Mouse (Mus musculus): ENCODE data around the gene Treml2. TPM values are rescaled to one million over a fixed set of nuclear protein-coding genes. Genes with fewer than 3 reads are reported as not detected.
A peak's percentile ranks its signal among the peaks of the same experiment; 100 is the strongest.

Gene Treml2
- polyA plus RNA-seq, 1 experiment from 2014 or later = 0.79 TPM

DNA sequence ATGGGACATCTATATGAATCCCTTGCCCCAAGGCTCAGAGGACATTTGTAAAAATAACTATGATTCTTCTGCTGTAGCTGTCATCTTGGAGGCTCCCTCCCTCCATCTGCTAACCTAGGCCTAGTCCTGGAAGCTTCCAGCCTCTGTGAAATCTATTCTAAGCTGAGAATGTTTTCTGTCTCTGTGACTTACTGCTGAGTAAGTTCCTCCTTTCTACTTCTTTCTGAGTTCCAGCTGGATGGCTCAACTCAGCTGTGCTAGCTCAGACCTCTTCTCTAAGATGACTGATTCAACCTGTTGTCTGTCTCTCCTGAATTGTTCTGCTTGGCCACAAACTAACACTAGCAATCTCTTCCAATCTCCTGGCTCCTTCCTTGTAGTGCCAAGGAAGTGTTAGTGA lies 20.9 kb upstream of the Treml2 start:
- no peak overlapping the region for H3K9ac ChIP-seq (ENCODE audit: low read depth, low read length)
- no peaks in the 10 kb centered on the region for H3K9me3 ChIP-seq (replicated peaks; ENCODE audit: control insufficient read depth, low read length)
- no peak overlapping the region for H3K4me2 ChIP-seq
- H3K27me3 ChIP-seq (ENCODE audit: control insufficient read depth, insufficient read depth, low read length) = no peaks in the 10 kb centered on the region
- no peaks in the 10 kb centered on the region for H3K36me3 ChIP-seq (ENCODE audit: control insufficient read depth, insufficient read depth, low read length)
- H3K4me3 ChIP-seq (ENCODE audit: low read depth, low read length) = no peak overlapping the region
- no peak overlapping the region for H3K27ac ChIP-seq (ENCODE audit: low read depth, low read length)
- ATAC-seq (replicated peaks; ENCODE audit: insufficient number of reproducible peaks, low FRiP score, low TSS enrichment) = no peak
- 0 out of 2 replicates have a peak, but pooled peaks cover 2% of the 10 kb centered on the region for H3K4me1 ChIP-seq (ENCODE audit: control insufficient read depth, insufficient read depth, low read length)

DNA sequence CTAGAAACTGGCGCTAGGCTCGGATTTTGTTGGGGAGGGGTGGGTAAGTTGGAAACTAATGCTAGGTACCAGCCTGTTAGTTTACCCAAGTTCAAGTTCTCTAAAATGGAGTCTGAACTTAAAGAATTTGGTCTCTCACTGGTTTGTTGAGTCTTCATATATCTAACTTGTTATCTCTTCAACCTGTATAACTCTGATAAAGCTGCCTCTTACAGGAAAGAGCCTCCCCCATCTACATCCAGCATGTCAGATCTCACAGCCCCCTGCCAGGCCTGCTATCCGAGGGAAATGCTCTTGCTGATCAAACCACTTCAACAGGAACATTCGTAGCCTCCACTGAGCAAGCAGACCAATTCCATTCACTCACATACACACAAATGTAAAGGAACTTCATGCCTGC lies 20.3 kb upstream of the Treml2 start:
- Histone ChIP-seq H3K9me3 (replicated peaks; ENCODE audit: control insufficient read depth, low read length) (no peaks in the 10 kb centered on the region), H3K27me3 (ENCODE audit: control insufficient read depth, insufficient read depth, low read length) (no peaks in the 10 kb centered on the region), H3K36me3 (ENCODE audit: control insufficient read depth, insufficient read depth, low read length) (no peaks in the 10 kb centered on the region), H3K9ac (ENCODE audit: low read depth, low read length) (no peak overlapping the region), H3K4me3 (ENCODE audit: low read depth, low read length) (no peak overlapping the region), H3K4me1 (ENCODE audit: control insufficient read depth, insufficient read depth, low read length) (0 out of 2 replicates have a peak, but pooled peaks cover 2% of the 10 kb centered on the region), H3K4me2 (no peak overlapping the region), H3K27ac (ENCODE audit: low read depth, low read length) (no peak overlapping the region)
- 57% methylated on average over 4 of the region's 4 CpGs for WGBS (ENCODE audit: insufficient replicate concordance)
- no peak for ATAC-seq (replicated peaks; ENCODE audit: insufficient number of reproducible peaks, low FRiP score, low TSS enrichment)

DNA sequence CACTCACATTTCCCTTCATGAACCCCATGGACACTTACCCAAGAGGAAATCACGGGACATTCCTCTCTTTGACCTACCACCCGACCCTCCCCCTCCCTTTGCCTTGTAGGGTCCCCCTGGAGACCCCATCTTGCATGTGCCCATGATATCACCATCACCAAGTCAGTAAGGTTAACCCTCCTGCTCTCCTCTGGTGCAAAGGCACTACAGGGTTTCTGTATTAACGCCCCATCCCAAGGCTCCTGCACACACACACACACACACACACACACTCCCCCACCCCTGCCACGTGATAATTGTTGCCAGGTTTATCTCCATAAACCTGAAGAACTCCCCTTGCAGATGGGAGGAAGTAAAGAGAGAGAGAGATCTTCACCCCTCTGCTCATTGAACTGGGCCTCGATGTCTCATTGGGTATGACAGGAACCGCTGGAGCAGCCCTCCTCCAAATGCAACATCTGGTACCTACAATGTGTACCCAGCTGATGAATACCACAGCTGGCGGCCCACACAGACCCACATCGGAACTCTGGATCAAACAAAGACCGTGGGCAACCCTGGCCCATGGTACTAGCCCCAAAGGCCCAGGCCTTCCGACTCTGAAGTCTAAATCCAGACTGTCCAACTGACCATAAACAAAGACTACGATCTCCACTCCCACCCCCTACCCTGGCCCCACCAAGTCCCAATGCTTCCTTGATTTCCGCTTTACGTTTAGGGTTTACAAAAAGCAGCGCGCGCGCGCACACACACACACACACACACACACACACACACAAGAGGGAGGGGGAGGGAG lies 18.2 kb upstream of the Treml2 start:
- Histone ChIP-seq H3K4me3 (ENCODE audit: low read depth, low read length) (peak overlapping the region; percentile 34), H3K27me3 (ENCODE audit: control insufficient read depth, insufficient read depth, low read length) (no peaks in the 10 kb centered on the region), H3K36me3 (ENCODE audit: control insufficient read depth, insufficient read depth, low read length) (no peaks in the 10 kb centered on the region), H3K4me1 (ENCODE audit: control insufficient read depth, insufficient read depth, low read length) (0 out of 2 replicates have a peak, but pooled peaks cover 2% of the 10 kb centered on the region), H3K27ac (ENCODE audit: low read depth, low read length) (no peak overlapping the region), H3K9ac (ENCODE audit: low read depth, low read length) (peak overlapping the region; percentile 68), H3K9me3 (replicated peaks; ENCODE audit: control insufficient read depth, low read length) (no peaks in the 10 kb centered on the region), H3K4me2 (peak overlapping the region; percentile 60)
- ATAC-seq (replicated peaks; ENCODE audit: insufficient number of reproducible peaks, low FRiP score, low TSS enrichment) = no peak
- 28% methylated on average over 18 of the region's 18 CpGs for WGBS (ENCODE audit: insufficient replicate concordance)

DNA sequence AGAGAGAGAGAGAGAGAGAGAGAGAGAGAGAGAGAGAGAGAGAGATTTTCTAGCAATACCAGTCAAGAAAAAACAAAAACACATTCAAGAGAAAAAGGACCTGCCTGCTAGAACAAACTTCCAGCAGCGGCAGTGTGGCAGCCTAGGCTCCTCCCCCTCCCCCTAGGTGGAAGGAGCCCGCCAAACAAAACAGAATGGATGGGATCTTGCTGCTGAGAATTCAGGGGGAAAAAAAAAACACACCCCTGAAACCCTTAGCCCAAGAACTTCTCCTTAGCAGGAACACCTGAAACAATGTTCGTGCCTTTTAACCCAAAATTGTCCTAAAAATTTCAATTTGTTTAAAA lies 17.6 kb upstream of the Treml2 start:
- peak overlapping the region; percentile 60 for H3K4me2 ChIP-seq
- peak overlapping the region; percentile 34 for H3K4me3 ChIP-seq (ENCODE audit: low read depth, low read length)
- H3K4me1 ChIP-seq (ENCODE audit: control insufficient read depth, insufficient read depth, low read length) = 0 out of 2 replicates have a peak, but pooled peaks cover 2% of the 10 kb centered on the region
- H3K9ac ChIP-seq (ENCODE audit: low read depth, low read length) = peak overlapping the region; percentile 68
- no peaks in the 10 kb centered on the region for H3K36me3 ChIP-seq (ENCODE audit: control insufficient read depth, insufficient read depth, low read length)
- H3K9me3 ChIP-seq (replicated peaks; ENCODE audit: control insufficient read depth, low read length) = no peaks in the 10 kb centered on the region
- no peak overlapping the region for H3K27ac ChIP-seq (ENCODE audit: low read depth, low read length)
- WGBS (ENCODE audit: insufficient replicate concordance) = 6% methylated on average over 3 of the region's 3 CpGs
- no peak for ATAC-seq (replicated peaks; ENCODE audit: insufficient number of reproducible peaks, low FRiP score, low TSS enrichment)
- H3K27me3 ChIP-seq (ENCODE audit: control insufficient read depth, insufficient read depth, low read length) = no peaks in the 10 kb centered on the region

DNA sequence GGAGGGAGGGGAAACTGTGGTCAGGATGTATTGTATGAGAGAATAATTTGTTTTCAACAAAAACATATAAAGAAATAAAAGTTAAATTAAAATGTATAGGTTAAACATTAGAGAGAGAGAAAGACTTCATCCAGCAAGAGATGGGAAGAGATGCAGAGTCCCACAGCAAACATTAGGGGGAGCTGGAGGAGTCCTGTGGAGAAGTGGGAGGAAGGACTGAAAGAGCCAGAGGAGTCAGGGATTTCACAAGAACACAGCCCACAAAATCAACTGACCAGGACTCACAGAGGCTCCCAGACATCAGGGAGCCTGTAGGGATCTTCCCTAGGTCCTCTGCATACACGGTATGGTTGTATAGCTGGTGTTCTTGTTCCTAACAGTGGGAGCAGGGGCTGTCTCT lies 12.5 kb upstream of the Treml2 start:
- Histone ChIP-seq H3K4me2 (no peak overlapping the region), H3K9ac (ENCODE audit: low read depth, low read length) (no peak overlapping the region), H3K4me1 (ENCODE audit: control insufficient read depth, insufficient read depth, low read length) (0 out of 2 replicates have a peak, but pooled peaks cover 2% of the 10 kb centered on the region), H3K27ac (ENCODE audit: low read depth, low read length) (no peak overlapping the region), H3K9me3 (replicated peaks; ENCODE audit: control insufficient read depth, low read length) (no peaks in the 10 kb centered on the region), H3K4me3 (ENCODE audit: low read depth, low read length) (no peak overlapping the region), H3K36me3 (ENCODE audit: control insufficient read depth, insufficient read depth, low read length) (no peaks in the 10 kb centered on the region), H3K27me3 (ENCODE audit: control insufficient read depth, insufficient read depth, low read length) (no peaks in the 10 kb centered on the region)
- ATAC-seq (replicated peaks; ENCODE audit: insufficient number of reproducible peaks, low FRiP score, low TSS enrichment) = no peak
- WGBS (ENCODE audit: insufficient replicate concordance) = 17% methylated on average over 1 of the region's 1 CpGs

DNA sequence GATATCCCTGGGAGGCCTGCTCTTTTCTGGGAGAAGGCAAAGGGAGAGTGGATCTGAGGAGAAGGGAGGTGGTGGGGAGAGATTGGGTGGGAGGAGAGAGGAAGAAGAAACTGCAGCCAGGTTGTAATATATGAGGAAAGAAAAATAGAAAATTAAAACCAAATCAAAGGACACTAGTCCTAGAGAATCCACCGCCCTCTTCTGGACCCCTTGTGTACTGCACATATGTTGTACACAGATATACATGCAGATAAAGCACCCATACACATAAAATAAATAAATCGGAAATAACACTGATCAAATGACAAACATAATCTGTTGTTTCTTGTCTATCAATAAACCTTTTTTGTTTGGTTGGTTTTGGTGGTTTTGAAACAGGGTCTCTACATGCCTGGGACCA lies 12.0 kb upstream of the Treml2 start:
- Histone ChIP-seq H3K9me3 (replicated peaks; ENCODE audit: control insufficient read depth, low read length) (no peaks in the 10 kb centered on the region), H3K4me3 (ENCODE audit: low read depth, low read length) (no peak overlapping the region), H3K27ac (ENCODE audit: low read depth, low read length) (no peak overlapping the region), H3K27me3 (ENCODE audit: control insufficient read depth, insufficient read depth, low read length) (no peaks in the 10 kb centered on the region), H3K4me2 (no peak overlapping the region), H3K4me1 (ENCODE audit: control insufficient read depth, insufficient read depth, low read length) (0 out of 2 replicates have a peak, but pooled peaks cover 2% of the 10 kb centered on the region), H3K9ac (ENCODE audit: low read depth, low read length) (no peak overlapping the region), H3K36me3 (ENCODE audit: control insufficient read depth, insufficient read depth, low read length) (no peaks in the 10 kb centered on the region)
- no peak for ATAC-seq (replicated peaks; ENCODE audit: insufficient number of reproducible peaks, low FRiP score, low TSS enrichment)
- WGBS (ENCODE audit: insufficient replicate concordance) = 48% methylated on average over 2 of the region's 2 CpGs

DNA sequence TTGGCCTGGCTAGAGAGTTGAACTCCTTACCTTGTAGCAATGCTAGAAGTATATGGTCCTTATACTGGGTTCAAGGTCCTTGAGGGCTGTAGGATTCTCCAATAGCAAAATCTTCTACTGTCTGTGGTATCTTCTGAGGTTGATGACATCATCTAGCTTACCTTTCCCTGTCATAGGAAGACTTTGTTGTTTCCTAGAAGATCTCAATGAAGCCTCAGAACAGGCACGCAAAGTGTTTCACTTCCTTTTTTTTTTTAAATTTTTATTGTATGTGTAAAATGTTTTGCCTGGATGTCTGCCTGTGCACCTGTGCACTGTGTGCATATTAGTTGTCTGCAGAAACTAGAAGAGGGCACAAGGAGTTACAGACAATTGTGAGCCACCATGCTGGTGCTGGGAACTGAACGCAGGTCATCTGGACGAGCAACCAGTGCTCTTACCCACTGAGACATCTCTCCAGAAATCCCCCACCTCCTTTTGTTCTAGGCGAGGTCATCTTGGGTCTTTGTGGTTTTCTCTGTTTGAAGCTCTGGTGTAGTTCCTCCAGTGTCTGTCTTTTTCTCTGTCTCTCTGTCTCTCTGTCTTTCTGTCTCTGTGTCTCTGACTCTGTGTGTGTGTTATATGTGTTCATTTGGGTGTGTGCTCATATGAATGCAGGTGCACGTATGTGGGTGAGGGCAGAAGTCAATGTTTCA lies 5.7 kb upstream of the Treml2 start:
- no peak for ATAC-seq (replicated peaks; ENCODE audit: insufficient number of reproducible peaks, low FRiP score, low TSS enrichment)
- H3K4me2 ChIP-seq = no peak overlapping the region
- H3K9me3 ChIP-seq (replicated peaks; ENCODE audit: control insufficient read depth, low read length) = no peaks in the 10 kb centered on the region
- H3K27ac ChIP-seq (ENCODE audit: low read depth, low read length) = no peak overlapping the region
- H3K36me3 ChIP-seq (ENCODE audit: control insufficient read depth, insufficient read depth, low read length) = no peaks in the 10 kb centered on the region
- no peaks in the 10 kb centered on the region for H3K27me3 ChIP-seq (ENCODE audit: control insufficient read depth, insufficient read depth, low read length)
- H3K4me3 ChIP-seq (ENCODE audit: low read depth, low read length) = no peak overlapping the region
- 81% methylated on average over 5 of the region's 5 CpGs for whole genome bisulfite sequencing (ENCODE audit: insufficient replicate concordance)
- H3K9ac ChIP-seq (ENCODE audit: low read depth, low read length) = no peak overlapping the region
- H3K4me1 ChIP-seq (ENCODE audit: control insufficient read depth, insufficient read depth, low read length) = no peaks in the 10 kb centered on the region

DNA sequence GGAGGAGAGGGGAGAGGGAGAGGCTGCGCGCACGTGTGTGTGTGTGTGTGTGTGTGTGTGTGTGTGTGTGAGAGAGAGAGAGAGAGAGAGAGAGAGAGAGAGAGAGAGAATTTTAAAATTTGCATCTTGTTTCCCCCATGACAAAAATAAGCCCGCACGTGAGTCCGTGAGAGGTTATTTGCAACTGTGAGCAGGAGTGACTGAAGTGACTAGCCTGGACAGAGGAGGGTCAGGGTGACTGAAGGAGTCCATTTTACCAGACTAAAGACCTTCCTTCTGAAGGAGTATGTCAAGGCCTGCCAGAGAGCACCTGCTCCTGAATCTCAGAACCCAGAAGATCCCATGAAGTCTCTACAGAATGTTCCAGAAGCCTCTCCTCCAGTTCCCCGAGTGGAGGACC lies 458 bp downstream of the Treml2 start:
- Histone ChIP-seq H3K36me3 (ENCODE audit: control insufficient read depth, insufficient read depth, low read length) (no peaks in the 10 kb centered on the region), H3K27ac (ENCODE audit: low read depth, low read length) (peak overlapping the region; percentile 70), H3K9ac (ENCODE audit: low read depth, low read length) (0 out of 2 replicates have a peak overlapping the region, but pooled peaks have one; percentile 22), H3K9me3 (replicated peaks; ENCODE audit: control insufficient read depth, low read length) (no peaks in the 10 kb centered on the region), H3K4me1 (ENCODE audit: control insufficient read depth, insufficient read depth, low read length) (no peaks in the 10 kb centered on the region), H3K27me3 (ENCODE audit: control insufficient read depth, insufficient read depth, low read length) (no peaks in the 10 kb centered on the region), H3K4me3 (ENCODE audit: low read depth, low read length) (peak overlapping the region; percentile 21), H3K4me2 (peak overlapping the region; percentile 50)
- 40% methylated on average over 7 of the region's 7 CpGs for WGBS (ENCODE audit: insufficient replicate concordance)
- ATAC-seq (replicated peaks; ENCODE audit: insufficient number of reproducible peaks, low FRiP score, low TSS enrichment) = no peak
